Mouse (Mus musculus): ENCODE results near the gene Rora.

Gene Rora

GRCm38 (mm10) chr9:68956210-68956874 is 302.8 kb downstream of the Rora start:
- DNase-seq (ENCODE audit: low spot score) = no peak

- DNase-seq (ENCODE audit: low spot score) = peak; percentile 72
Measured at GRCm38 (mm10) chr9:68956938-68957573, 303.5 kb downstream of the Rora start.

GRCm38 (mm10) chr9:68957793-68958192 is 304.2 kb downstream of the Rora start:
- DNase-seq (ENCODE audit: low spot score) = no peak

GRCm38 (mm10) chr9:68958919-68959318 is 305.3 kb downstream of the Rora start:
- DNase-seq (ENCODE audit: low spot score) = no peak

- no peak for DNase-seq (ENCODE audit: low spot score)
Measured at GRCm38 (mm10) chr9:68963898-68964297, 310.3 kb downstream of the Rora start.

- DNase-seq (ENCODE audit: low spot score) = peak; percentile 37
Measured at GRCm38 (mm10) chr9:68966540-68966939, 313.0 kb downstream of the Rora start.

GRCm38 (mm10) chr9:68970074-68970473 is 316.5 kb downstream of the Rora start:
- no peak for DNase-seq (ENCODE audit: low spot score)

- no peak for DNase-seq (ENCODE audit: low spot score)
Measured at GRCm38 (mm10) chr9:68972277-68972676, 318.7 kb downstream of the Rora start.

GRCm38 (mm10) chr9:68974517-68974916 is 320.9 kb downstream of the Rora start:
- no peak for DNase-seq (ENCODE audit: low spot score)

- DNase-seq (ENCODE audit: low spot score) = peak; percentile 65
Measured at GRCm38 (mm10) chr9:68976136-68976535, 322.6 kb downstream of the Rora start.

GRCm38 (mm10) chr9:68976851-68977250 is 323.3 kb downstream of the Rora start:
- no peak for DNase-seq (ENCODE audit: low spot score)

GRCm38 (mm10) chr9:68978656-68979055 is 325.1 kb downstream of the Rora start:
- no peak for DNase-seq (ENCODE audit: low spot score)

- no peak for DNase-seq (ENCODE audit: low spot score)
Measured at GRCm38 (mm10) chr9:68980041-68980440, 326.5 kb downstream of the Rora start.

- DNase-seq (ENCODE audit: low spot score) = no peak
Measured at GRCm38 (mm10) chr9:68985046-68985445, 331.5 kb downstream of the Rora start.

GRCm38 (mm10) chr9:68985796-68986195 is 332.2 kb downstream of the Rora start:
- DNase-seq (ENCODE audit: low spot score) = peak; percentile 42

- no peak for DNase-seq (ENCODE audit: low spot score)
Measured at GRCm38 (mm10) chr9:68987290-68988042, 333.9 kb downstream of the Rora start.

- DNase-seq (ENCODE audit: low spot score) = no peak
Measured at GRCm38 (mm10) chr9:68988162-68988911, 334.8 kb downstream of the Rora start.

GRCm38 (mm10) chr9:68989885-68990449 is 336.4 kb downstream of the Rora start:
- no peak for DNase-seq (ENCODE audit: low spot score)

GRCm38 (mm10) chr9:68993881-68994280 is 340.3 kb downstream of the Rora start:
- no peak for DNase-seq (ENCODE audit: low spot score)

- DNase-seq (ENCODE audit: low spot score) = no peak
Measured at GRCm38 (mm10) chr9:68998961-68999360, 345.4 kb downstream of the Rora start.

GRCm38 (mm10) chr9:69004514-69004913 is 350.9 kb downstream of the Rora start:
- DNase-seq (ENCODE audit: low spot score) = no peak

- no peak for DNase-seq (ENCODE audit: low spot score)
Measured at GRCm38 (mm10) chr9:69006666-69007065, 353.1 kb downstream of the Rora start.

Data from embryo, embryonic 10.5 days (tissue).